Mouse (Mus musculus): ENCODE results near the gene Ino80b. TPM values are rescaled to one million over a fixed set of nuclear protein-coding genes. Genes with fewer than 3 reads are reported as not detected.

Ino80b gene
- polyA plus RNA-seq, 1 experiment from 2014 or later: 16.1 TPM

DNA sequence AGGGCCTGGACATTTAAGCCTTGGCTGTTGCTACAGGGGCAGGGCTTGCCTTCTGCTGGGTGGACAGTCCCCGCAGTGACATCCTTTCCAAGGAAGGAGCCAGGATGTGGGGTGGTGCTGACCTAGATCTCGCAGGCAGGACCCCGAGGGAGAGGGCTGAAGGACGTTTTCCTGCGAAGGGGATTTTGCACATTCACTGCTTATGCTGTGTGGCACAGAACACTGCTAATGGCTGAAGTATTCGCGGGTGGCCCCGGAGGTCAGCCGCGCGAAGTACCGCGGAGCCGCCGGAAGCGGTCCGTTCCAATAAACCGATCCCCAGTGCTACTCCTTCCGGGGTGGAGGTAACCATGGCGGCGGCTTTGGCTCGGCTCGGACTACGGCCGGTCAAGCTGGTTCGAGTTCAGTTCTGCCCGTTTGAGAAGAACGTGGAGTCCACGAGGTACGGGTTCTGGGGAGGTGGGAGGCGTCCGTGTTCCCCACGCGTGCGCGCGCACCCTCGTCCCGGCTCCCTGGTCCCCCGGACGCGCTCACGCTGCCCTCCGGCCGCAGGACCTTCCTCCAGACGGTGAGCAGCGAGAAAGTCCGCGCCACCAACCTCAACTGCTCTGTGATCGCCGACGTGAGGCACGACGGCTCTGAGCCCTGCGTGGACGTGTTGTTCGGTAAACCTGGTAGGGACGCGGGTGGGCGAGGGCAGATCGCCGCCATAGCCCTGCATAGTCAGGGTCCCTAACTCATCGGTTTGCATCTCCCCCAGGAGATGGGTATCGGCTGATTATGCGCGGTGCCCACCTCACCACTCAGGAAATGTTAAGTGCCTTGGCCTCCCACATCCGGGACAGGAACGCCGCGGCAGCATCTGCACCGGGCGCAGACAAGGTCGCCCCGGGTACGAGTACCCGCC is 16.2 kb downstream of the Ino80b start, which contains the start of gene Mrpl53:
Gene Mrpl53, plus strand, starts transcription at position 279 of the 907 bp plus-strand sequence.
- Histone ChIP-seq H3K9me3 (no peaks in the 10 kb centered on the region), H3K27me3 (ENCODE audit: insufficient read depth, poor library complexity, severe bottlenecking) (no peaks in the 10 kb centered on the region), H3K36me3 (peaks cover 20% of the 10 kb centered on the region), H3K27ac (peak within 1 kb of the TSS; percentile 98), H3K4me3 (peak within 1 kb of the TSS; percentile 97), H3K4me1 (peaks cover 21% of the 10 kb centered on the region)
- under 1% methylated on average over 76 of the region's 76 CpGs for whole genome bisulfite sequencing
- peak; percentile 93 for DNase-seq (ENCODE audit: low spot score)

DNA sequence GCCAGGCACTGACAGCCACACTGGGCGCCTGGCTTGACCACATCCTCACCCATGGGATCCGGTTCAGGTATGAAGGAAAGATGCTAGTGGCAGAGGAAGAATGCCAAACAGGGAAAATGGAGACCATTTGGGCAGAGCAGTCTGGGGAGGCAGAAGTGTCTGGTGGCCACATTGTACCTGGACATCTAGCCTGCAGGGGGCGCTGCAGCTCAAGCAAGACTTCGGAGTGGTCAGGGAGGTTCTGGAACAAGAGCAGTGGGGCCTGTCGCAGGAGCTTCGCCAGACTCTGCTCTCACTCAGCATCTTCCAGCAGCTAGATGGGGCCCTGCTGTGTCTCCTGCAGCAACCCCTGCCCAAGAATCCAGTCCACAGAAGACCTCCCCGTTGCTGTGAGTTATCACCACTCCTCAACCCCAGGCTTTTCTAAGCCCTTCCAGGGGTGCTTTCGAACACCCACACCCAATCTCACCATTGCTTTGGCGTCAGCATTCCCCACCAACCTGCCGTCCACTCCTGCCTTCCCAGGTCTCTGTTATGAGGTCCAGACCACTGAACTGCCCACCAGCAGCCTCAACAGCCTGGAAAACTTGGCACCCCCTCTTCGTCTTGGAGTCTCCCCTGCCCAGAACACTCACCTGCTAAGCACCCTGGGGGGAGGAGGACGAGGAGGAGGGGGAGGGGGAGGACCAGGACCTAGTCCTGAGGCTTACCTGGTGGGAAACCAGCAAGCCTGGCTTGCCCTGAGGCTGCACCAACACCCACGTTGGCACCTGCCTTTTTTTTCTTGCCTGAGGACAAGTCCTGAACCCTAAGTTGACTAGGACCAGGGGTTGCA is 17.4 kb downstream of the Ino80b start:
- peak; percentile 93 for DNase-seq (ENCODE audit: low spot score)
- H3K27ac ChIP-seq: peak overlapping the region; percentile 98
- WGBS: 32% methylated on average over 13 of the region's 13 CpGs

DNA sequence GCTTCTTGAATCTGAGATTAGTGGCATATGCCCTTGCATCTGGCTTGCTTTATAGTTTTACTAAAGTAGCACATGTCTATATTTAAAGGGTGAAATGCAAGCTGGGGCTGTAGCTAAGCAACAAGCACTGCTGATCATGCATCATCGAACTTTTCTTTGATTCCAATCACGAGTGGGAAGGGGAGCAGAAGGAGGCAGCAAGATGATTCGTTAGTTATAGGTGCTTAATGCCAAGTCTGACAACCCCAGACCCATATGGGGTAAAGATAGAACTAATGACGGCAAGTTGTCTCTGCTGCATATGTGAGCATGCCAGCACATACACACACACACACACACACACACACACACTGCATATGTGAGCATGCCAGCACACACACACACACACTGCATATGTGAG is 21.1 kb downstream of the Ino80b start:
- H3K36me3 ChIP-seq: peaks cover 11% of the 10 kb centered on the region; the same call in 1 of the 2 replicates
- H3K9me3 ChIP-seq: no peaks in the 10 kb centered on the region
- WGBS: 87% methylated on average over 4 of the region's 4 CpGs

More for the DNA sequence above, 17.4 kb downstream of the Ino80b start:
- peak overlapping the region; percentile 97 for H3K4me3 ChIP-seq
- peaks cover 20% of the 10 kb centered on the region for H3K36me3 ChIP-seq
- peaks cover 29% of the 10 kb centered on the region for H3K4me1 ChIP-seq
- H3K27me3 ChIP-seq (ENCODE audit: insufficient read depth, poor library complexity, severe bottlenecking): peaks cover 9% of the 10 kb centered on the region; the same call in 1 of the 2 replicates
- no peaks in the 10 kb centered on the region for H3K9me3 ChIP-seq

DNA sequence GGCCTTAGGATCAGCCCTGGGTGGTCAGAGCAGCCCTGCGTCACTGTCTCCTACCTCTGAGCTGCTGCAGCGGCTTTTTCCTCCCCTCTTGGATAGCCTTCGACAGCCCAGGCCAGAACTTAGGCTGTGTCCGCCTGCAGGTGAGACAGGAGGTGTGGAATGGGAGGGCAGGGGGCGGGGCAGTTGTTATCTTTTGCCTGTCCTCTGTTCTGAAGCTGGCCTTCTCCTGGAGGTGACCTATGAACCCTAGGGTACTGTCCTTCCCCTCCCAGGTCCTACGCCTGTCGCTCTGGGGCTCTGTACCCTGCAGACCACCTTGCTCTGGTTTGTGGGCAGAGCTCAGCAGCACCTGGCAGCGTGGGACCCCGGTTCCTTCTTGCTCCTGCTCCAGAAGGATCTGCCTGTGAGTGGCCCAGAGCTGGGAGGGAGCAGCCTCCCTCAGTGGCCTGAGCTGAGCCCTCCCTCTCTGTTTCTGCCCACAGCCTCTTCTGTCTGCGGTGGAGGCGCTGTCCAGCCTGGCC is 22.0 kb downstream of the Ino80b start:
- Histone ChIP-seq H3K36me3 (peaks cover 11% of the 10 kb centered on the region; the same call in 1 of the 2 replicates), H3K4me1 (peaks cover 34% of the 10 kb centered on the region), H3K9me3 (no peaks in the 10 kb centered on the region), H3K27ac (no peak overlapping the region), H3K4me3 (peak overlapping the region; percentile 79), H3K27me3 (ENCODE audit: insufficient read depth, poor library complexity, severe bottlenecking) (peaks cover 20% of the 10 kb centered on the region; the same call in 1 of the 2 replicates)
- no peak for DNase-seq (ENCODE audit: low spot score)
- WGBS: 35% methylated on average over 11 of the region's 11 CpGs

More for the DNA sequence above, 21.1 kb downstream of the Ino80b start:
- Histone ChIP-seq H3K4me3 (no peak overlapping the region), H3K27me3 (ENCODE audit: insufficient read depth, poor library complexity, severe bottlenecking) (peaks cover 13% of the 10 kb centered on the region; the same call in 1 of the 2 replicates), H3K27ac (no peak overlapping the region), H3K4me1 (peaks cover 39% of the 10 kb centered on the region)
- DNase-seq (ENCODE audit: low spot score): no peak

DNA sequence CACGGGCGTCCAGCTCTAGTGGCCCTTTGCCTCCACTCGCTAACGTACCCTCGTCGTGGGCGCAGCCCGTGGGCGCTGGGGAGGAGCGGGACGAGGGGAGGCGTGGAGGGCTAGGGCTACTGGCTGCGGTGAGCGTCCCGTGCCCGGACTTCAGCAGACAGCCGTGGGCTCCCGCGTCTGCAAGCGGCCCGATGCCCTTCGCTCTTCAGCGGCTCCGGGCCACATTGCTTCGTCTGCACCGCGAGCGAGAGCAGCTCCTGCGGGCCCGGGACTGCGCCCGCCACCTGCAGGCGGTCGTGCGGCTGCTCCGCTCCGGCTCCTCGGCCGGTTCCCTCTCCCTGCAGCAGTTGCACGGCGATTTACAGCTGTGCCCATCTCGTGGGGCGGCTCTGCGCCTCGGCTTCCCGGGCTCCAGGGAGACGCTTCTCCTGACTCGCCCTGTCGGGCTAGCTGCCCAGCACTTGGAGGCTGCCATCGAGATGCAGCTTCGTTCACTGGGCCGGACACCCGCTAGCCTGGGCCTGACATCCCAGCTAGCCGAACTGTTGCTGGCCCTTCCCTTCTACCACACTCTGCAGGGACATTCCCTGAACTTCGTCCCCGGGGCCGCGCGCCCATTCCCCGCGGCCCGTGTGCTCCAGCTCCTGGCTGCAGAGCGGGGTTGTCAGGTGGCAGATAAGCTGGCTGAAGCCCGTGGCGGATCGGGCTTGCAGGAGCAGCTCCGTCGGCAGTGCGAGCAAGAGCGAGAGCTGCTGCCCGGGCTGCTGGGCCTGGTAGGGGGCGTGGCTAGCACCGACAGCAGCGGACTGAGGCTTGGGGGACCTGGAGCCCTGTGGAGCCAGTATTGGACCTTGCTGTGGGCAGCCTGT is 23.3 kb downstream of the Ino80b start:
- DNase-seq (ENCODE audit: low spot score): peak; percentile 88
- H3K4me3 ChIP-seq: peak overlapping the region; percentile 79
- H3K9me3 ChIP-seq: no peaks in the 10 kb centered on the region
- H3K4me1 ChIP-seq: peaks cover 24% of the 10 kb centered on the region
- 0 out of 2 replicates have a peak, but pooled peaks cover 5% of the 10 kb centered on the region for H3K36me3 ChIP-seq
- peak overlapping the region; percentile 93 for H3K27ac ChIP-seq
- WGBS: under 1% methylated on average over 74 of the region's 74 CpGs
- peaks cover 20% of the 10 kb centered on the region; the same call in 1 of the 2 replicates for H3K27me3 ChIP-seq (ENCODE audit: insufficient read depth, poor library complexity, severe bottlenecking)

DNA sequence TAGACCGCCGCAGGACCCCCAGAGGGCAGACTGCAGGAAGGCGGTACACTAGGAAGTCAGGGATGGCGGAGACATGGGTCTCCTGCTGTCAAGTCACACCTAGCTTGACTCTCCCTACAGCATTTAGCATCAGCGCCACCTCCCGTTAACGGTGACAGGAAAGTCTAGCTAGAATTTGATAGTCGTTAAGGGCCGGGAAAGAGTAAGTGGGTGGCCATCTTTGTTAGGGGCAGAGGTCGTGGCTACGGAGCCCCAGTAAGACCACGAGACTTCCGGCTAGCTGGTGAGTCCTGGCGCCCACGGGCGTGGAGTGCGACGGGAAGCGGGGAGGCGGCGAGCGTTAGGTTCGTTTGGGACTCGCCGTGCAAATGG is 23.9 kb downstream of the Ino80b start, which contains the start of the genes Ccdc142 and Gm42688:
Gene Ccdc142, plus strand, starts transcription at position 286 of the 372 bp plus-strand sequence.
Gene Gm42688, plus strand, starts transcription at position 302 of the 372 bp plus-strand sequence.
- under 1% methylated on average over 25 of the region's 25 CpGs for WGBS
- DNase-seq (ENCODE audit: low spot score): peak; percentile 94
- no peaks in the 10 kb centered on the region for H3K9me3 ChIP-seq
- H3K36me3 ChIP-seq: 0 out of 2 replicates have a peak, but pooled peaks cover 2% of the 10 kb centered on the region
- H3K4me1 ChIP-seq: peaks cover 24% of the 10 kb centered on the region
- H3K4me3 ChIP-seq: peak within 1 kb of the TSS; percentile 79
- H3K27ac ChIP-seq: peak within 1 kb of the TSS; percentile 93
- H3K27me3 ChIP-seq (ENCODE audit: insufficient read depth, poor library complexity, severe bottlenecking): peaks cover 23% of the 10 kb centered on the region; the same call in 1 of the 2 replicates

DNA sequence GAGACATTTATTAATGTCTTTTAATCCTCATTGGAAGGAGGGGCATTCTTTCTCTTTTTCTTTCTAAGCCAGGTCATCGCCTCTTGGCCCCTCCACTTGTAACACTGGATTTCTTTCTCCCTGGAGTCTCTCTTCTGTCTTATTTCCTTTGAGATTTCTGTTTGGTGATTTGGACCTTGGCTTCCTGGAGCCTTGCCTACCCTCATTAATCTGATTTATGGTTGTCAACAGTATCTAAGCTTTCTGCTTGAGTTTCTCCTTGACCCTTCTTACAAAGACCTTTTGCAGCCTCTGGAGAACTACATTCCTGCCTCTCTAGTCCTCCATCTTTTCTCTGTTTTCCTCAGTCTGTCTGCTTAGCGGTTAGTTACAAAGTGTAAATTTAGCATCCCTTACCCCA is 26.8 kb downstream of the Ino80b start:
- H3K9me3 ChIP-seq: no peaks in the 10 kb centered on the region
- peaks cover 23% of the 10 kb centered on the region for H3K4me1 ChIP-seq
- no peak overlapping the region for H3K27ac ChIP-seq
- 79% methylated on average over 2 of the region's 2 CpGs for WGBS
- H3K36me3 ChIP-seq: no peaks in the 10 kb centered on the region
- no peak for DNase-seq (ENCODE audit: low spot score)
- no peak overlapping the region for H3K4me3 ChIP-seq
- peaks cover 38% of the 10 kb centered on the region; the same call in 1 of the 2 replicates for H3K27me3 ChIP-seq (ENCODE audit: insufficient read depth, poor library complexity, severe bottlenecking)

DNA sequence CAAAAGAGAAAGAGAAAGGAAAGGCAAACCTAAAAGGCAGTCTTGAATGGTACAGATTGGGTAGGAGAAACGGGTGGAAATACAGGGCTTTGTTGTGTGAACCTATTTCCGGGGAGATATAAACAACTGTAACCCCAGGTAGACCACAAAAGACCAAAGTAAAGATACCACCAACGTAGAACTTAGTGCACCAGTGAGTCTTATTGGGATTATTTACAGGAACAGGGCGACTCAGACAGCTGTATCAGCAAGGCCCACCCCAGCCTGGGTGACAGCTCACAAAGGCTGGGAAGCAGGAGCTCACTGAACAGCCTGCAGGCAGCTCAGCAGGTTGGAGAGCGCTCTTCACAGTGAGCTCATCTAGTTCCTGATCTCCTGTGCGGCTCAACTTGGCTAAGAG is 29.3 kb downstream of the Ino80b start:
- Histone ChIP-seq H3K4me1 (peaks cover 3% of the 10 kb centered on the region; the same call in 1 of the 2 replicates), H3K4me3 (no peak overlapping the region), H3K27ac (no peak overlapping the region), H3K9me3 (no peaks in the 10 kb centered on the region), H3K27me3 (ENCODE audit: insufficient read depth, poor library complexity, severe bottlenecking) (peaks cover 37% of the 10 kb centered on the region; the same call in 1 of the 2 replicates), H3K36me3 (no peaks in the 10 kb centered on the region)
- no peak for DNase-seq (ENCODE audit: low spot score)
- WGBS: 43% methylated on average over 6 of the region's 6 CpGs

DNA sequence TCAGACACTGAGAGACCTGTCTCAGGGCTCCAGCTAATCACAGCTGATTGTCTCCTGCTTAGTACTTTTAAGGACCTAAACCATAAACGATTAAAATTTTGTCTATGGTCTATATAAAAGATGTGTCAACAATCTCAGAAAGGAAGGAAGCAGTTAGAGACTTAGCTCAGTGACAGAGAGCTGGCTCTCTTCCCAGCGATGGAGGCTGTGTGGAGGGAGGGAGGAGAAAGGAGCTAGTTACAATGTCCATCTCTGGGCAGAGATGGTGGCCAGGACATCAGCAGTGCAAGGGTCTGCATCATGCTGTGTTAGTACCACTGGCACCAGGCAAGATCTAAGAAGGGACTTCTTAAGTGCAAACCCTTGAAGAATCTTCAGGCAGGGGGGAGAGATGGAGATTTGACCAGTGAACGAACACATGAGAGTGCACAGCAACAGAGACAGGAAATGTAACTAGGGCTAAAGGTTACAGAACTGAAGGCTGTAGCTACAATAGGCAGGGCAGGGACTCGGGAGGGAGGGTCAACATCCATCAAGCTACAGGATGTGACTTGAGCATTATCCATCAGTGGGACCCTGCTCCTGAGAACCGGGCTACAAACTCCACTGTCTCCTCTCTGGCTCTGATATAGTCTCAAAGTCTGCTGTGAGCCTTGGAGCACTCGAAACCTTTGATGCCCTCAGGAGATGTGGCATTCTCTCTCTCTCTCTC is 32.7 kb downstream of the Ino80b start:
- H3K9me3 ChIP-seq: no peaks in the 10 kb centered on the region
- no peak for DNase-seq (ENCODE audit: low spot score)
- no peaks in the 10 kb centered on the region for H3K36me3 ChIP-seq
- H3K4me3 ChIP-seq: no peak overlapping the region
- peaks cover 12% of the 10 kb centered on the region for H3K4me1 ChIP-seq
- 33% methylated on average over 6 of the region's 6 CpGs for WGBS
- H3K27ac ChIP-seq: no peak overlapping the region
- H3K27me3 ChIP-seq (ENCODE audit: insufficient read depth, poor library complexity, severe bottlenecking): peaks cover 54% of the 10 kb centered on the region

DNA sequence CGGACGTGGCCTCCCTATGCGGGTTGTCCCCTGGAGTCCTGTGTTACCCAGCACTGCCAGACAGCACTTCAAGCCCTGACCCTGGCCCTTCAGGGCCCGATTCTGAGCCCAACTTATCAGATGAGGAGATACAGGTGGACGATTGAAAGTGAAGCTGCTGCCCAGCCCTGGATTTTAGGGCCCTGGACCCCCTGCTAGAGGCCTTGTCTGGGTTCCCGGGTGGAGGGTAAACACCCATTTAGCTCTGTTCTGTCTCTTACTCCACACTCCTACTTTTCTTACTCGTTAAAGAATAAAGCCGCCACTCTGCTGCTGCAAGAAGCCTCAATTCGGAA is 37.3 kb downstream of the Ino80b start:
- Histone ChIP-seq H3K4me1 (peaks cover 29% of the 10 kb centered on the region), H3K27ac (no peak overlapping the region), H3K9me3 (no peaks in the 10 kb centered on the region), H3K4me3 (peak overlapping the region; percentile 55), H3K27me3 (ENCODE audit: insufficient read depth, poor library complexity, severe bottlenecking) (peaks cover 79% of the 10 kb centered on the region), H3K36me3 (no peaks in the 10 kb centered on the region)
- no peak for DNase-seq (ENCODE audit: low spot score)
- WGBS: 10% methylated on average over 9 of the region's 9 CpGs

DNA sequence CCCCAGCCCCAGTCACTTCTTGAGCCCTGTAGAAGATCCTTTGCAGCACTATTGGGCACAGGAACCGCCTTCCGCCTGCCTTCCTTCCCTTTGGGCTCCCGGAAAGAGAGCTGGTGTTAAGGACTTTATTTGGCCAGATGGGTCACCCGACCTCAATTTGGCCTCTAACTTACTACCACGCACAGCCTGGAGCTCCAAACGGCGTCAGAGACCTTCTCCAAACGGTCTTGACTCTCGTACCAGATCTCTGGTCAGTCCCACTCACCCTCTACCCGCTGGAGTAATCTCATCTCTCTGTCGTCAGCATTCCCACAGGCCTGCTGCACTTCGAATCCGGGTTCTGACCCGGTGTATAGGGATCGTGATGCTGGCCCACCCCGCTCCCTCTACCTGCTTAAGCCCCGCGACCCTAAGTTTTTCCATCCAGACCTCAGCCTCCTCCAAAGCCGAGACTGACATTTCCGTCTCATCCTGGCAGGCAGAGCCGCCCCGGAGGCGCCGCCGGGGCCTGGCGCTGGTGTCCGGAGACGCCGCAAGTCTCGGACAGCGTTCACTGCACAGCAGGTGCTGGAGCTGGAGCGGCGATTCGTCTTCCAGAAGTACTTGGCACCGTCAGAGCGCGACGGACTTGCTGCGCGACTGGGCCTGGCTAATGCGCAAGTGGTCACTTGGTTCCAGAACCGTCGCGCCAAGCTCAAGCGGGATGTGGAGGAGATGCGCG is 37.9 kb downstream of the Ino80b start:
- H3K27ac ChIP-seq: no peak overlapping the region; the same call in 1 of the 2 replicates
- H3K4me3 ChIP-seq: peak overlapping the region; percentile 55
- peaks cover 79% of the 10 kb centered on the region for H3K27me3 ChIP-seq (ENCODE audit: insufficient read depth, poor library complexity, severe bottlenecking)
- H3K36me3 ChIP-seq: peaks cover 3% of the 10 kb centered on the region
- H3K4me1 ChIP-seq: peaks cover 29% of the 10 kb centered on the region
- 2% methylated on average over 47 of the region's 47 CpGs for WGBS
- DNase-seq (ENCODE audit: low spot score): no peak
- no peaks in the 10 kb centered on the region for H3K9me3 ChIP-seq
